Mouse (Mus musculus) embryonic facial prominence, embryonic 15.5 days (tissue): ENCODE results near the gene Taf3. TPM values are rescaled to one million over a fixed set of nuclear protein-coding genes. Genes with fewer than 3 reads are reported as not detected.
A peak's percentile ranks its signal among the peaks of the same experiment; 100 is the strongest.

Source experiments
- ATAC-seq: fragments of 200-750 bp; cut with Nextera tagmentation; 2 replicates; pipeline ENCODE4 v1.8.0; 2017; ENCODE audit warnings: low read depth, moderate TSS enrichment; ENCODE audit not compliant: insufficient number of reproducible peaks, low FRiP score, low TSS enrichment
- H3K27ac ChIP-seq: fragments of 300-500 bp; sonication (generic); replicated peaks from 2 replicates; pipeline ENCODE4 v1.5.1; 2015; ENCODE audit warnings: mild to moderate bottlenecking, inconsistent platforms
- H3K27me3 ChIP-seq: fragments of 300-500 bp; sonication (generic); 2 replicates; pipeline ENCODE4 v1.6.1; 2015; ENCODE audit warnings: inconsistent platforms
- H3K36me3 ChIP-seq: fragments of 300-500 bp; sonication (generic); 2 replicates; pipeline ENCODE4 v1.6.1; 2015; ENCODE audit warnings: mild to moderate bottlenecking, inconsistent platforms
- H3K4me1 ChIP-seq: fragments of 300-500 bp; sonication (generic); 2 replicates; pipeline ENCODE4 v1.6.1; 2015; ENCODE audit warnings: inconsistent platforms
- H3K4me2 ChIP-seq: fragments of 300-500 bp; sonication (generic); replicated peaks from 2 replicates; pipeline ENCODE4 v1.6.1; 2015; ENCODE audit warnings: mild to moderate bottlenecking, inconsistent platforms
- H3K4me3 ChIP-seq: fragments of 300-500 bp; sonication (generic); replicated peaks from 2 replicates; pipeline ENCODE4 v1.5.1; 2015; ENCODE audit warnings: mild to moderate bottlenecking, inconsistent platforms
- H3K9ac ChIP-seq: fragments of 300-500 bp; sonication (generic); 2 replicates; pipeline ENCODE4 v1.6.1; 2015; ENCODE audit warnings: inconsistent platforms
- H3K9me3 ChIP-seq: fragments of 300-500 bp; sonication (generic); replicated peaks from 2 replicates; pipeline ENCODE4 v1.6.1; 2016; ENCODE audit warnings: inconsistent platforms
- WGBS: fragments of 180-500 bp; shearing (Covaris S2); methylation state at CpG from one replicate; pipeline ENCODE4 v1.1.7; 2015; 5-methylcytosine and 5-hydroxymethylcytosine counted together
- polyA plus RNA-seq: library from polyadenylated mRNA; unstranded; fragments of >200 nt; fragmentation: Nextera tagmentation; extraction: Ambion mirVana; gene quantifications from 2 replicates; pipeline ENCODE4 v1.2.1, GENCODE M21; 2015

The Taf3 gene
- polyA plus RNA-seq, 1 experiment from 2014 or later = 13.0 TPM

DNA sequence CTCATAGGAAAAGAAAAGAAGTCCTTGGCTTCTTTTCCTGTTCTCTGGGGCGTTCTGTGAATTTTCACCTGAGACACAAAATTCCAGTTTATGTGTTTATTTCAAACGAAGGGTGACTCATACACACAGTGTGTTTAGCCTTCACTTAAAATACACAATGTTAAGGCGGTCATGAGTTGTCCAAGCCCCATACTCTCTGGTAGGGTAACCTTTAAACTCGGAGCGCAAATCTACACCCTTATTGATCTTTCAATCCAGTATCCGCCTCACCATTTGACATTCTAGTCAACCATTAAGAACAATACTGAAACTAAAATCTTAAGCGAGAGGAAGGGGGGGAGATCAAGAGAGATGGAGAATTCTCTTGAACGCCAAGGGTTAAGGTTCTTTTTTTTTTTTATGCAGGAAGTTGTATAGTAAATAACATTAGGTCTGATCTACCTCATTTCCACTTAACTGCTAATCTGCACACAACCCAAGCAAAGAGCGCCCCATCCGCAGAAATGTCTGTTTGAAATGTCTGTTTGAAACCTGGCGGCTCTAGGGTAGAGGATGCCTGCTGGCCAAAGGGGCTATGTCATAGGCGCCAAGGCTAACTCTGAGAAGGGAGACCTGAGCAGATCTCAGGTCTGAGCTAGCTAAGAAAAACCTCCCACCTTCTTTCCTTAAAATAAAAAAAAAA is 172.6 kb downstream of the Taf3 start:
- peaks cover 69% of the 10 kb centered on the region for H3K27me3 ChIP-seq
- no peaks in the 10 kb centered on the region for H3K9me3 ChIP-seq
- ATAC-seq = no peak
- H3K4me2 ChIP-seq = peak overlapping the region; percentile 92
- no peak overlapping the region for H3K27ac ChIP-seq
- peaks cover 49% of the 10 kb centered on the region for H3K4me1 ChIP-seq
- 32% methylated on average over 12 of the region's 12 CpGs for WGBS
- no peak overlapping the region for H3K9ac ChIP-seq
- H3K36me3 ChIP-seq = no peaks in the 10 kb centered on the region
- H3K4me3 ChIP-seq = peak overlapping the region; percentile 54

DNA sequence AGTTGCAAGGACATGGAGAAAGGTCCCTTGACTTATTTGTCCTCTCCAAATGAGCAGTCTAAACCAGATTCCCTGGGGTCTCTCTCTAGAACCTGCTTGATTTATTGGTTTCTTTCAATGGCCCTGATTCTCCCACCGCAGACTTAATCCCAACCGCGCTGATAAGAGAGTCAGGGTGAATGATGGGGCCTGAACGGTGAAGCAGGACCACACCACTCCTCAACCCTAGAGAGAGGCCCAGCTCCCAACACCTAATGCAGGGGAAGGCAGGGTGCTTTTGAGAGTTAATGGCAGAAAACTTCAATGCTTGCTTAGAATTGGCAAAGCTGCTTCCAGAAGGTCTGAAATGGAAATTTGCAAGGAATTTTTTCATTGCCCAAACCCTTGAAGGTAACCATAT is 173.2 kb downstream of the Taf3 start:
- H3K27ac ChIP-seq = no peak overlapping the region
- no peak for ATAC-seq
- peaks cover 67% of the 10 kb centered on the region for H3K27me3 ChIP-seq
- H3K4me1 ChIP-seq = peaks cover 47% of the 10 kb centered on the region
- WGBS = 19% methylated on average over 4 of the region's 4 CpGs
- no peak overlapping the region for H3K9ac ChIP-seq
- peak overlapping the region; percentile 54 for H3K4me3 ChIP-seq
- peak overlapping the region; percentile 92 for H3K4me2 ChIP-seq
- no peaks in the 10 kb centered on the region for H3K9me3 ChIP-seq
- no peaks in the 10 kb centered on the region for H3K36me3 ChIP-seq

DNA sequence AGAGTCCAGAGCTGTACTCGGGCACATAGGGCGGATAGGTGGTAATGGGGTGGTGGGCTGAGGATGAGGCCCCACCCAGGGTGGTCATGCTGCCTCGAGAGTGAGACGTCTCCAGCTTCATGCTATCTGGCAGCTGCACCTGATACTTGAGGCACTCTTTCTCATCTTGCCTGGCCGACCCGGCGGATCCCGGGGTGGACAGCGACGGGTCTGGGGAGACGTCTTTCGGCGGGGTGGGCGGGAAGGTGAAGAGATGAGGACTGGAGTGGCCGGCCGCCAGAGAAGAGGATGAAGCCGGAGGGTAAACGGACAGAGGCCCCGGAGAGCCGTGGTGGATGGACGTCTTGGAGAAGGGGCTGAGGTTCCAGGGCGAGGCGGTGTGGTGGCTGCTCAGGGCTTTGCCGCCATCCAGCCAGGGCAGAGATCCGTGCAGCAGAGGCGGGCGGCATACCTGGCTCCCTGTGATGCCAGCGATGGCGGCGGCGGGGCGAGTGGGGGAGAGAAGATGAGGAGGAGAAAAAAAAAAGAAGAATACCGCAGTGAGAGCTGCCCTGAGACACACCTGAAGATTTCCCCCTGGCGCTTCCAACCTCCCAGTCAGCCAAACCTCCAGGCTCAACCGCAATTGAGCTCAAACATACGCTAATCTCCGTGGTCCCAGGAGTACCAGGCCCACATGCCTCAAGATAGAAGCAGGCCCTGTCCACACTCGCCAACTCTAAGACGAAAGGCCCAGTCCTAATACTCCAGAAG is 173.8 kb downstream of the Taf3 start:
- peaks cover 63% of the 10 kb centered on the region for H3K27me3 ChIP-seq
- H3K4me3 ChIP-seq = peak overlapping the region; percentile 54

DNA sequence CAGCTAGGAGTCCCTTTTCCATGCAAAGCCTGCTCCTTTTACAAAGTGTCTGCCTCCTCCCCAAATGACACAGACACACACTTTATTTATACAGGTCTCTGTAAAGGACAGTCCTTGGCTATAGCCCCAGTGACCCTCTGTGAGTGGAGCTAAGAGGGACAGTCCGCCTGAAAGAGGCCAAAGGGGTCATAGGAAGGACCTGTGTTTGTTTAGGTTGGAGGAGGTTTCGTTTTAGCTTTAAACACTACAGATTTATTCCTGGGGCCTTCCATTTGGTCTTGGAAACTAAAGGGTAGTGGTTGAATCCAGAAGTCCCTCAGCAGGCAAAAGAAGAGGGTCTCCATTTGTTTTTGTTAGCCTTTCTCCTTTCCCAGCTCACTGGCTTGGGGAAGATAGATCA is 174.6 kb downstream of the Taf3 start:
- H3K27me3 ChIP-seq = peaks cover 63% of the 10 kb centered on the region
- H3K27ac ChIP-seq = no peak overlapping the region
- peaks cover 37% of the 10 kb centered on the region for H3K4me1 ChIP-seq
- WGBS = 47% methylated on average over 2 of the region's 2 CpGs
- no peak overlapping the region for H3K9ac ChIP-seq
- H3K4me3 ChIP-seq = peak overlapping the region; percentile 54
- H3K36me3 ChIP-seq = no peaks in the 10 kb centered on the region
- peak overlapping the region; percentile 92 for H3K4me2 ChIP-seq
- no peak for ATAC-seq
- H3K9me3 ChIP-seq = no peaks in the 10 kb centered on the region

More for the DNA sequence above, 173.8 kb downstream of the Taf3 start:
- no peak for ATAC-seq
- H3K9me3 ChIP-seq = no peaks in the 10 kb centered on the region
- no peaks in the 10 kb centered on the region for H3K36me3 ChIP-seq
- H3K4me1 ChIP-seq = peaks cover 44% of the 10 kb centered on the region
- H3K9ac ChIP-seq = no peak overlapping the region
- 13% methylated on average over 37 of the region's 39 CpGs for WGBS
- no peak overlapping the region for H3K27ac ChIP-seq
- peak overlapping the region; percentile 92 for H3K4me2 ChIP-seq

DNA sequence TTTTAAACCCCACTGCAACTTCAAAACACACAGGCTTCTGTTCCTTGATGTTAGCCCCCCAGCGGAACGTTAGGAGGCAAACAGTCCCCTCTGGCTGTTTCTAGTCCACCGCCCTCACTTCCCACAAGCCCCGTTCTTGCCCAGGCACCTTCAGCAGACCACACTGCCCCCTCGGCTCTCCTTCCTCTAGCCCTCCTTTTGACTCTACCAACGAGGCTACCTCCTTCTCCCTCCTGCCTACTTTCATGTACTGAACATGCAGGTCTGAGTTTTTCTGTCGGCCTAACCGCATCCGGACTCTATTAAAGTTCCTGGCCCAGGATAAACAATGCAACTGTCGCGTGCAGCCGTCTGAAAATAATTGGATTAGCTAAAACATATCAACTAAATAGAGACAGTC is 175.7 kb downstream of the Taf3 start:
- Histone ChIP-seq H3K4me2 (peak overlapping the region; percentile 92), H3K9ac (no peak overlapping the region; the same call in 1 of the 2 replicates), H3K27ac (no peak overlapping the region), H3K36me3 (no peaks in the 10 kb centered on the region), H3K4me3 (peak overlapping the region; percentile 54), H3K4me1 (peaks cover 26% of the 10 kb centered on the region), H3K27me3 (peaks cover 58% of the 10 kb centered on the region), H3K9me3 (no peaks in the 10 kb centered on the region)
- ATAC-seq = no peak
- WGBS = 10% methylated on average over 12 of the region's 12 CpGs

DNA sequence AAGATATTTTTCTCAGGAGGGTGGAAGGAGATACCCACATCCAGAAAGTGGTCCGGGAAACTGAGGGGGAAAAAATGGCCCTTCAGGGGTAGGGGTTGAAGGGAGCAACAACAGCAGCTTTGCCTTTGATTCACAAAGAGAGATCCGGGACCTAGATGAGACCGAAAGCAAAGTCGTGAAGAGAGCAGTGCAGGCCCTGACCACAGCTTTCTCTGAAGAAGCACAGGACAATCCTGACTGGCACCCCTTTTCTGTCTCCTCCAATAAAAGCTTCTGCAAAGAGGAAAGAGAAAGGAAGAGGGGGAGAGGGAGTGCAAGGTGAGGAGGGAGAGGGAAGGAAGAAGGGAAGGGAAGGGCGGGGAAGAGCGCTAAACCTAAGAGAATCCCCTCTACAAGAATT is 176.6 kb downstream of the Taf3 start:
- Histone ChIP-seq H3K4me2 (peak overlapping the region; percentile 92), H3K36me3 (no peaks in the 10 kb centered on the region), H3K4me1 (peaks cover 18% of the 10 kb centered on the region), H3K9me3 (no peaks in the 10 kb centered on the region), H3K9ac (no peak overlapping the region), H3K4me3 (peak overlapping the region; percentile 54), H3K27me3 (peaks cover 51% of the 10 kb centered on the region), H3K27ac (no peak overlapping the region)
- ATAC-seq = no peak
- WGBS = 42% methylated on average over 6 of the region's 6 CpGs

DNA sequence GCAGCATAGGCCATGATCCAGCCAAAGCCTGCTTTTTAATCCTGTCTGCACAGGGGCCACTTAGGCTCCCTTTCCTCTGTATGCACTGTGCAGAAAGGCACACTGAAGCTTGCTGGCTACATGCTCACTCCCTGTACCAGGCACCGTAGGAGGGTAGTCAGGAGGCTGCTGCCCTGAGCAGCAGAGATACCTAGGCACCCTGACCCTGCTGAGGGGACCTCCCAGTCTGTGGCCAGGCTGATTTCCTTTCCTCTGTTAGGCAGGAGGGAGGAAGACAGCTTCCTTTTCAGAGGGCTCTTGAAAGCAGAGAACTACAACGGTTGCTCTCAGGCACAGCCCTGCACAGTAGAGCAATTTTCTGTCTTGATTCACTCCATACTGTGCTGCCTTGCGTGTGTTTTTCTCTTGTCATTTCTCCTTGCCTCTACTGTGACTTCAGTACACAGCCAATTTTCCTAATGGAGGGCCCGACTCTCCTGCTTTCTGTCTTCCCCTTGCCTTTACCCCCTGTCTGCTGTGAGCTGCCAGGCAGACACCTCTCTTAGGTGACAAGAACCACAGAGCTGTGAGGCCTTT is 177.2 kb downstream of the Taf3 start:
- Histone ChIP-seq H3K4me2 (peak overlapping the region; percentile 92; the same call in 1 of the 2 replicates), H3K4me1 (peaks cover 17% of the 10 kb centered on the region), H3K9me3 (no peaks in the 10 kb centered on the region), H3K9ac (no peak overlapping the region), H3K4me3 (peak overlapping the region; percentile 54; the same call in 1 of the 2 replicates), H3K27ac (no peak overlapping the region), H3K27me3 (peaks cover 47% of the 10 kb centered on the region), H3K36me3 (no peaks in the 10 kb centered on the region)
- WGBS = 30% methylated on average over 4 of the region's 4 CpGs
- no peak; the same call in 1 of the 2 replicates for ATAC-seq

DNA sequence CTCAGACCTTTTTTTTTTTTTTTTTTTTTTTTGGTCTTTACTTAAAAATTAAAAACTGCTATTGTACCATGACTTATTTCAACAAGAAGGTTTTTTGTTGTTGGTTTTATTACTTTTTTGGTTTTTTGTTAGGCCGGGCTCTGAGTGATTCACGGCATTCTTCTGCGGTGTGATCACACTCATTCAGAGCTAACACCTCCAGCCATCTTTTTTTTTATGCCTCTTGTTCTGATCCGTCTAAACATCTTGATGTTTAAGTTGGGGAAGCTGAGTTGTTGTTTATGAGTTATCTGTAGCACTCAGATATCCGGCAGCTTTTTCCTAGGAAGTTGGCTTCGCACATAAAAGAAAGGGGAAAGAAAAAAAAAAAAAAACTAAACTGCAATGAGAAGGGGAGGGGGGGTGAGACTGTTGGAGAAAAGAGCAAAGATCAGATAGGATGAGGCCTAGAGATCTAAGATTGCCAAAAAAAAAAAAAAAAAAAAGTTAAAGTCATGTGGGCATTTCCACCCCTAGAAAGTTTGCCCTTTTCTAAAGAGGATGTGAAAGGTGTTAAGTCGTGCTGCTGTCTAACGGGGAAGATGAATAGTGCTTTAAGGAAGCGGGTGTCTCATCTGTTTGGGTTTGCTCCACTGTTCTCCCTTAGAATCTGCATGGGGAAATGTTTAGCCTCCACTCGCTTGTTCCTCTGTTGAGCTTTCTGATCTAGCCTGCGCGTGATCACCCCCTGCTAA is 181.1 kb downstream of the Taf3 start:
- Histone ChIP-seq H3K9ac (no peak overlapping the region), H3K9me3 (no peaks in the 10 kb centered on the region), H3K4me2 (no peak overlapping the region), H3K27me3 (peaks cover 14% of the 10 kb centered on the region), H3K4me1 (0 out of 2 replicates have a peak, but pooled peaks cover 3% of the 10 kb centered on the region), H3K36me3 (no peaks in the 10 kb centered on the region), H3K4me3 (no peak overlapping the region), H3K27ac (no peak overlapping the region)
- 71% methylated on average over 12 of the region's 12 CpGs for WGBS
- no peak for ATAC-seq

Other genes with a start within 250 kb of the Taf3 start
- gene 4930412O13Rik, start 167.3 kb downstream of the Taf3 start, polyA plus RNA-seq = 0.67 TPM in 1 of 2 replicates, not detected in the other
- 0.56 and 0.65 TPM in 2 replicates for gene 9230102O04Rik, start 159.1 kb downstream of the Taf3 start, polyA plus RNA-seq
- 50.7 and 54.0 TPM in 2 replicates for gene Gata3, start 158.6 kb downstream of the Taf3 start, polyA plus RNA-seq
- gene Atp5c1, start 31.9 kb upstream of the Taf3 start, polyA plus RNA-seq = 493 and 513 TPM in 2 replicates
- gene Kin, start 32.0 kb upstream of the Taf3 start, polyA plus RNA-seq = 28.3 and 28.6 TPM in 2 replicates
- 0.22 and 0.51 TPM in 2 replicates for gene Itih2, start 82.8 kb upstream of the Taf3 start, polyA plus RNA-seq
- 13.2 and 15.3 TPM in 2 replicates for gene Itih5, start 105.0 kb upstream of the Taf3 start, polyA plus RNA-seq